Mouse (Mus musculus): ENCODE data around the gene Arhgef15.
"Not testable (repeated sequence)": the region's sequence is repeated elsewhere in the genome, so short reads cannot be mapped to it uniquely, and the experiment has no call there.

GRCm38 (mm10) chr11:69002782-69003181 lies 45.5 kb upstream of the Arhgef15 start:
- TF ChIP-seq MYOD1 (IDR thresholded peaks at IDR 0.05; ENCODE audit: control insufficient read depth, insufficient read length, low read depth); FOSL1 (IDR thresholded peaks at IDR 0.05; ENCODE audit: insufficient read depth, low read length, poor library complexity, severe bottlenecking); CTCF (IDR thresholded peaks at IDR 0.05; ENCODE audit: control insufficient read depth, insufficient read depth, insufficient read length); USF1 (IDR thresholded peaks at IDR 0.05; ENCODE audit: low read depth); MAX (IDR thresholded peaks at IDR 0.05): not testable (repeated sequence)
